Mouse (Mus musculus) heart, embryonic 12.5 days (tissue): ENCODE measurements around the gene Gm26741. TPM values are rescaled to one million over a fixed set of nuclear protein-coding genes. Genes with fewer than 3 reads are reported as not detected.
A peak's percentile ranks its signal among the peaks of the same experiment; 100 is the strongest.
"Not testable (repeated sequence)": the region's sequence is repeated elsewhere in the genome, so short reads cannot be mapped to it uniquely, and the experiment has no call there.

Experiments
- ATAC-seq: fragments of 200-750 bp; cut with Nextera tagmentation; 2 replicates; pipeline ENCODE4 v1.8.0; 2017; ENCODE audit warnings: moderate TSS enrichment, moderate library complexity; ENCODE audit not compliant: insufficient number of reproducible peaks, low FRiP score
- H3K27ac ChIP-seq: fragments of 300-500 bp; sonication (generic); 2 replicates; pipeline ENCODE4 v1.5.1; 2016; ENCODE audit warnings: mild to moderate bottlenecking, moderate library complexity; ENCODE audit not compliant: poor library complexity, severe bottlenecking
- H3K27me3 ChIP-seq: fragments of 300-500 bp; sonication (generic); replicated peaks from 2 replicates; pipeline ENCODE4 v1.6.1; 2016; ENCODE audit warnings: mild to moderate bottlenecking, moderate library complexity
- H3K36me3 ChIP-seq: fragments of 300-500 bp; sonication (generic); 2 replicates; pipeline ENCODE4 v1.6.1; 2016; ENCODE audit warnings: mild to moderate bottlenecking, moderate library complexity
- H3K4me1 ChIP-seq: fragments of 300-500 bp; sonication (generic); replicated peaks from 2 replicates; pipeline ENCODE4 v1.6.1; 2016; ENCODE audit warnings: mild to moderate bottlenecking
- H3K4me2 ChIP-seq: fragments of 300-500 bp; sonication (generic); 2 replicates; pipeline ENCODE4 v1.6.1; 2016; ENCODE audit warnings: mild to moderate bottlenecking, moderate library complexity
- H3K4me3 ChIP-seq: fragments of 300-500 bp; sonication (generic); 2 replicates; pipeline ENCODE4 v1.5.1; 2016; ENCODE audit warnings: mild to moderate bottlenecking
- H3K9ac ChIP-seq: fragments of 300-500 bp; sonication (generic); 2 replicates; pipeline ENCODE4 v1.6.1; 2016; ENCODE audit warnings: mild to moderate bottlenecking, moderate library complexity
- H3K9me3 ChIP-seq: fragments of 300-500 bp; sonication (generic); replicated peaks from 2 replicates; pipeline ENCODE4 v1.6.1; 2016; ENCODE audit warnings: mild to moderate bottlenecking, moderate library complexity
- WGBS: fragments of 180-500 bp; shearing (Covaris S2); methylation state at CpG from one replicate; pipeline ENCODE4 v1.1.7; 2016; 5-methylcytosine and 5-hydroxymethylcytosine counted together
- polyA plus RNA-seq: library from polyadenylated mRNA; unstranded; fragments of >200 nt; fragmentation: Nextera tagmentation; extraction: Ambion mirVana; gene quantifications from 2 replicates; pipeline ENCODE4 v1.2.1, GENCODE M21; 2016

The Gm26741 gene
- polyA plus RNA-seq, result not detected in 2 replicates

GRCm38 (mm10) chr10:52358467-52358866, at the start of gene Gm26741:
Gene Gm26741, plus strand, starts transcription at chr10:52358767.
- Histone ChIP-seq H3K27me3 (no peaks in the 10 kb centered on the region), H3K9ac (no peak within 1 kb of the TSS), H3K9me3 (no peaks in the 10 kb centered on the region), H3K27ac (no peak within 1 kb of the TSS), H3K4me3 (no peak within 1 kb of the TSS), H3K4me1 (no peaks in the 10 kb centered on the region), H3K4me2 (no peak within 1 kb of the TSS), H3K36me3 (peaks cover 18% of the 10 kb centered on the region)
- WGBS, result 90% methylated on average over 2 of the region's 2 CpGs
- ATAC-seq, result no peak

- Histone ChIP-seq H3K4me3 (no peak overlapping the region), H3K9ac (no peak overlapping the region), H3K27me3 (no peaks in the 10 kb centered on the region), H3K4me2 (no peak overlapping the region), H3K27ac (0 out of 2 replicates have a peak overlapping the region, but pooled peaks have one; percentile 33), H3K36me3 (peaks cover 17% of the 10 kb centered on the region), H3K4me1 (0 out of 2 replicates have a peak, but pooled peaks cover 3% of the 10 kb centered on the region), H3K9me3 (no peaks in the 10 kb centered on the region)
- 46% methylated on average over 8 of the region's 8 CpGs for WGBS
- peak; percentile 61; the same call in 1 of the 2 replicates for ATAC-seq
Observed at GRCm38 (mm10) chr10:52309196-52309595, 49.4 kb upstream of the Gm26741 start.

GRCm38 (mm10) chr10:52319506-52320286, 38.9 kb upstream of the Gm26741 start:
- WGBS, result 90% methylated on average over 28 of the region's 28 CpGs
- Histone ChIP-seq H3K27ac (no peak overlapping the region), H3K9me3 (no peaks in the 10 kb centered on the region), H3K4me2 (no peak overlapping the region), H3K9ac (no peak overlapping the region), H3K36me3 (peaks cover 25% of the 10 kb centered on the region), H3K27me3 (no peaks in the 10 kb centered on the region), H3K4me3 (no peak overlapping the region), H3K4me1 (no peaks in the 10 kb centered on the region)
- no peak for ATAC-seq

GRCm38 (mm10) chr10:52321918-52322317, 36.6 kb upstream of the Gm26741 start:
- Histone ChIP-seq H3K36me3 (peaks cover 22% of the 10 kb centered on the region), H3K9me3 (no peaks in the 10 kb centered on the region), H3K27ac (no peak overlapping the region), H3K27me3 (no peaks in the 10 kb centered on the region), H3K4me1 (no peaks in the 10 kb centered on the region), H3K4me3 (no peak overlapping the region), H3K4me2 (no peak overlapping the region), H3K9ac (no peak overlapping the region)
- WGBS, result 90% methylated on average over 3 of the region's 3 CpGs
- ATAC-seq, result no peak

- Histone ChIP-seq H3K4me2 (no peak overlapping the region), H3K9ac (no peak overlapping the region), H3K36me3 (peaks cover 5% of the 10 kb centered on the region), H3K27me3 (no peaks in the 10 kb centered on the region), H3K4me1 (no peaks in the 10 kb centered on the region), H3K9me3 (no peaks in the 10 kb centered on the region), H3K27ac (no peak overlapping the region), H3K4me3 (no peak overlapping the region)
- WGBS, result 0% methylated on average over 1 of the region's 1 CpGs
- ATAC-seq, result no peak
Observed at GRCm38 (mm10) chr10:52331007-52331406, 27.6 kb upstream of the Gm26741 start.

GRCm38 (mm10) chr10:52343324-52343723, 15.2 kb upstream of the Gm26741 start:
- not testable (repeated sequence) for H3K27ac ChIP-seq, H3K9ac ChIP-seq, H3K9me3 ChIP-seq, H3K4me1 ChIP-seq, H3K4me3 ChIP-seq, H3K4me2 ChIP-seq, ATAC-seq, H3K27me3 ChIP-seq
- 91% methylated on average over 4 of the region's 4 CpGs for WGBS
- peaks cover 75% of the 10 kb centered on the region for H3K36me3 ChIP-seq

GRCm38 (mm10) chr10:52353184-52353583, 5.4 kb upstream of the Gm26741 start:
- Histone ChIP-seq H3K4me1 (no peaks in the 10 kb centered on the region), H3K27me3 (no peaks in the 10 kb centered on the region), H3K9me3 (no peaks in the 10 kb centered on the region), H3K9ac (no peak overlapping the region), H3K36me3 (peaks cover 57% of the 10 kb centered on the region), H3K4me2 (no peak overlapping the region), H3K27ac (no peak overlapping the region), H3K4me3 (no peak overlapping the region)
- no peak for ATAC-seq
- 78% methylated on average over 9 of the region's 9 CpGs for WGBS

GRCm38 (mm10) chr10:52360241-52360735, 1.7 kb downstream of the Gm26741 start:
- no peak overlapping the region for H3K4me3 ChIP-seq

GRCm38 (mm10) chr10:52360862-52361609, 2.5 kb downstream of the Gm26741 start:
- Histone ChIP-seq H3K4me2 (no peak overlapping the region), H3K9ac (no peak overlapping the region), H3K4me1 (no peaks in the 10 kb centered on the region), H3K4me3 (no peak overlapping the region), H3K27ac (no peak overlapping the region), H3K9me3 (no peaks in the 10 kb centered on the region), H3K27me3 (no peaks in the 10 kb centered on the region), H3K36me3 (0 out of 2 replicates have a peak, but pooled peaks cover 7% of the 10 kb centered on the region)
- 90% methylated on average over 9 of the region's 9 CpGs for WGBS
- no peak for ATAC-seq

More at GRCm38 (mm10) chr10:52360241-52360735, 1.7 kb downstream of the Gm26741 start:
- H3K36me3 ChIP-seq, result 0 out of 2 replicates have a peak, but pooled peaks cover 7% of the 10 kb centered on the region
- 91% methylated on average over 4 of the region's 4 CpGs for WGBS
- ATAC-seq, result no peak
- no peaks in the 10 kb centered on the region for H3K4me1 ChIP-seq
- no peak overlapping the region for H3K4me2 ChIP-seq
- H3K9me3 ChIP-seq, result no peaks in the 10 kb centered on the region
- no peak overlapping the region for H3K27ac ChIP-seq
- H3K9ac ChIP-seq, result no peak overlapping the region
- no peaks in the 10 kb centered on the region for H3K27me3 ChIP-seq

- WGBS, result 69% methylated on average over 4 of the region's 4 CpGs
- Histone ChIP-seq H3K27me3 (no peaks in the 10 kb centered on the region), H3K9me3 (no peaks in the 10 kb centered on the region), H3K9ac (no peak overlapping the region), H3K4me2 (no peak overlapping the region), H3K4me3 (no peak overlapping the region), H3K4me1 (no peaks in the 10 kb centered on the region), H3K36me3 (no peaks in the 10 kb centered on the region; the same call in 1 of the 2 replicates), H3K27ac (no peak overlapping the region)
- no peak for ATAC-seq
Observed at GRCm38 (mm10) chr10:52368376-52368775, 9.8 kb downstream of the Gm26741 start.

GRCm38 (mm10) chr10:52373834-52374233, 15.3 kb downstream of the Gm26741 start:
- ATAC-seq, result no peak
- H3K4me1 ChIP-seq, result no peaks in the 10 kb centered on the region

More at GRCm38 (mm10) chr10:52373834-52374233, 15.3 kb downstream of the Gm26741 start:
- Histone ChIP-seq H3K27ac (no peak overlapping the region), H3K4me2 (no peak overlapping the region), H3K9me3 (no peaks in the 10 kb centered on the region), H3K4me3 (no peak overlapping the region), H3K36me3 (no peaks in the 10 kb centered on the region; the same call in 1 of the 2 replicates), H3K27me3 (no peaks in the 10 kb centered on the region), H3K9ac (no peak overlapping the region)
- WGBS, result 82% methylated on average over 4 of the region's 4 CpGs
